Mouse (Mus musculus) bone marrow macrophage, adult 2 months (primary cell): ENCODE measurements around the gene Hes5.

Experiments
- CTCF ChIP-seq: IDR thresholded peaks from 2 replicates; pipeline ENCODE4 v1.5.1; 2012; ENCODE audit warnings: low read depth, mild to moderate bottlenecking, low read length, moderate library complexity
- POLR2A ChIP-seq: IDR thresholded peaks from 2 replicates; pipeline ENCODE4 v1.6.1; 2012; ENCODE audit warnings: mild to moderate bottlenecking, low read depth, low read length, borderline replicate concordance

DNA sequence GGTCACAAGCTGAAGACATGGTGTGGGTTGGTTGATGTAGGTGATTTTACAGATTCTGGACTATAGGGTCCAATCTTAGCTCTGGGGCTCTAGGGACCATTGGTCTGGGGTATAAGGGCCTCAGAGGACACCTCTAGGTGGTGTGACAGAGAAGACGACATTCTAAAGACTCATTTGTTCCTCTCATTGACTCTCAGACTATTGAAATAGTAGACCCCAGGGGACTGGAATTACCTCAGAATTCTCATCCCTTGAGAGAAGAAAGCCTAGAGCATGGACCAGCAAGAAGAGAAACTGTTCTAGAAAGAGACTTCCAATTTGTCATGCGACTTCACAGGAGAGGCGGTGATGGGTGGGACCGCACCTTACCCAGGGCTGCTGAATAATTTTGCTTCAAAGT is 46.5 kb upstream of the Hes5 start:
- no peak for TF ChIP-seq CTCF
- TF ChIP-seq POLR2A = no peak
